Mouse (Mus musculus): ENCODE results near the gene Snai3.

Snai3 gene

GRCm38 (mm10) chr8:122430058-122430636, 30.4 kb downstream of the Snai3 start:
- no peak for DNase-seq (ENCODE audit: low spot score)

- DNase-seq (ENCODE audit: low spot score): no peak
Observed at GRCm38 (mm10) chr8:122428163-122428562, 32.4 kb downstream of the Snai3 start.

GRCm38 (mm10) chr8:122427607-122428006, 32.9 kb downstream of the Snai3 start:
- DNase-seq (ENCODE audit: low spot score): no peak

GRCm38 (mm10) chr8:122426145-122426544, 34.4 kb downstream of the Snai3 start:
- no peak for DNase-seq (ENCODE audit: low spot score)

GRCm38 (mm10) chr8:122423659-122424058, 36.9 kb downstream of the Snai3 start:
- DNase-seq (ENCODE audit: low spot score): no peak

- DNase-seq (ENCODE audit: low spot score): no peak
Observed at GRCm38 (mm10) chr8:122423217-122423616, 37.3 kb downstream of the Snai3 start.

GRCm38 (mm10) chr8:122421376-122422070, 39.0 kb downstream of the Snai3 start, which contains the start of gene Il17c:
TSS of gene Il17c (plus strand) at chr8:122422020.
- no peak for DNase-seq (ENCODE audit: low spot score)

- DNase-seq (ENCODE audit: low spot score): no peak
Observed at GRCm38 (mm10) chr8:122419881-122420555, 40.5 kb downstream of the Snai3 start.

- DNase-seq (ENCODE audit: low spot score): no peak
Observed at GRCm38 (mm10) chr8:122415554-122415953, 45.0 kb downstream of the Snai3 start.

GRCm38 (mm10) chr8:122414311-122414710, 46.2 kb downstream of the Snai3 start:
- no peak for DNase-seq (ENCODE audit: low spot score)

- DNase-seq (ENCODE audit: low spot score): no peak
Observed at GRCm38 (mm10) chr8:122407678-122408077, 52.9 kb downstream of the Snai3 start.

GRCm38 (mm10) chr8:122405146-122405805, 55.3 kb downstream of the Snai3 start:
- no peak for DNase-seq (ENCODE audit: low spot score)

Measured in layer of hippocampus, adult 9-10 months (tissue).